Mouse (Mus musculus): ENCODE results near the gene Il13ra2. TPM values are rescaled to one million over a fixed set of nuclear protein-coding genes. Genes with fewer than 3 reads are reported as not detected.
"Not testable (repeated sequence)": the region's sequence is repeated elsewhere in the genome, so short reads cannot be mapped to it uniquely, and the experiment has no call there.

Gene Il13ra2
- polyA plus RNA-seq (2012; rRNA removed): 0.05 TPM in 1 of 2 replicates, not detected in the other

DNA sequence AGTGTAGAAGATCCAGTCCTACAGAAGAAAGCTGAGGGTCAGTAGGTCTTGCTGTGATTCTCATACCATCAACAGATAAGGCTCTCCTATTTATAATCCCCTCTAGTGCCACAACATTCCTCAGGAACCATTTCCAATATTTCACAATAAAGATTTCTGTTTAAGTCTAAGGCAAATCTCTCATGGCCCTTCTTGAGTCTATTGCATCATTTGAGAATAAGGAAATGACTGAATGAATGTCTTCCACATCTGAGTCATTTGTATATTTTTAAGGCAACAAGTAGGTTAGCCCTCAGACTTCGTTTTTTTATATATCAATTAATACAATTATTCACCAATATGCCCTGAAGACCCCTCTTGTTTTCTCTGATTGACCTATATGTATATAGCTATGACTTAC is at the start of gene Il13ra2:
Gene Il13ra2 (minus strand): TSS at position 64 of the 400 bp plus-strand sequence.
- DNase-seq (ENCODE audit: low read depth in 1 of 2, low spot score in 2 of 2): no peak

DNA sequence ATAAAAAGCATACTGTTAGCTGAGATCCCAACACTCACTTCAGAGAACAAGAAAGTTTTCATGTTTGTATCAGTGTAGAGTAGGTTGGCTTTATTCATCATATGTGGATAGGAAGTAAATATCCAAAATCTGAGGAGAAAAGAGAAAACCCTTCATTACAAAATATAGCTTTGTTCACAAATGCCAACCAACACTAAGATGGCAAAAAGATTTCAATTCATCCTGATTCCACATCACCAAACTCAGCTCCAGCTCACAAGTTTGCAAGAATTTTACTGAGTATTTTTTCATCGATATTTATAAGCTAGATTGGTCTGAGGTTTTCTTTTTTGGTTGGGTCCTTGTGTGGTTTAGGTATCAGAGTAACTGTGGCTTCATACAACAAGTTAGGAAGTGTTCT is 24.6 kb upstream of the Il13ra2 start, which contains the start of gene Vmn1r239-ps:
Gene Vmn1r239-ps (minus strand): TSS at position 101 of the 400 bp plus-strand sequence.
- not testable (repeated sequence) for H3K27ac ChIP-seq (ENCODE audit: insufficient read depth, low read length); H3K4me1 ChIP-seq (ENCODE audit: control insufficient read depth, insufficient read depth, insufficient read length); DNase-seq (ENCODE audit: low read depth in 1 of 2, low spot score in 2 of 2); H3K36me3 ChIP-seq (ENCODE audit: control insufficient read depth, insufficient read depth, low read length); H3K27me3 ChIP-seq (ENCODE audit: control insufficient read depth, insufficient read depth, low read length); H3K4me3 ChIP-seq (ENCODE audit: extremely low read depth, insufficient read depth, insufficient read length)
- 57% methylated on average over 1 of the region's 1 CpGs for WGBS

More for the DNA sequence above, at the start of gene Il13ra2:
- Histone ChIP-seq H3K27ac (ENCODE audit: insufficient read depth, low read length) (no peak within 1 kb of the TSS), H3K27me3 (ENCODE audit: control insufficient read depth, insufficient read depth, low read length) (no peaks in the 10 kb centered on the region), H3K36me3 (ENCODE audit: control insufficient read depth, insufficient read depth, low read length) (no peaks in the 10 kb centered on the region), H3K4me3 (ENCODE audit: extremely low read depth, insufficient read depth, insufficient read length) (no peak within 1 kb of the TSS), H3K4me1 (ENCODE audit: control insufficient read depth, insufficient read depth, insufficient read length) (no peaks in the 10 kb centered on the region)
- no peak for TF ChIP-seq POLR2A (IDR thresholded peaks at IDR 0.05; ENCODE audit: low read depth, low read length)
- 46% methylated on average over 1 of the region's 1 CpGs for WGBS

DNA sequence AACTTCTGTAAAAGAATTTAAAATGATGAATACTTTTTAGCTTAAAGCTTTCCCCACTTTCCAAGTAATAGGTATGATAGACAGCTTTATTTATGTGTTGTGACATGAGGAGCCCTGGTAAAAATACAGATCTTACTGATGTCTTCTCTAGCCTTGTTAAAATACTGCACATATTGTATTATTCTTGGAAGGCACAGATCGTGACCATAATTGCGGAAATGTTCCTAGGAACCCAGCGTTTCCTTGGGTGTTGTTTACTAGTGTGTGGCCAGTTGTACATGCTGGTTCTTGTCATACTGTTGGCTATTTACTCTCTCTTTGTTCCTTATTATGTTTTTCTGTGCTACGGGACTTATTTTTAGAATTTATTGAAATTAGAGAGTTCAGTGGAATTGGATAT is 14.4 kb upstream of the Il13ra2 start:
- Histone ChIP-seq H3K27me3 (ENCODE audit: control insufficient read depth, insufficient read depth, low read length) (no peaks in the 10 kb centered on the region), H3K36me3 (ENCODE audit: control insufficient read depth, insufficient read depth, low read length) (no peaks in the 10 kb centered on the region), H3K4me1 (ENCODE audit: control insufficient read depth, insufficient read depth, insufficient read length) (no peaks in the 10 kb centered on the region), H3K27ac (ENCODE audit: insufficient read depth, low read length) (no peak overlapping the region), H3K4me3 (ENCODE audit: extremely low read depth, insufficient read depth, insufficient read length) (no peak overlapping the region)
- WGBS: 86% methylated on average over 4 of the region's 4 CpGs
- no peak for DNase-seq (ENCODE audit: low read depth in 1 of 2, low spot score in 2 of 2)
- TF ChIP-seq CTCF (IDR thresholded peaks at IDR 0.05; ENCODE audit: extremely low read depth, insufficient read depth, insufficient read length, insufficient replicate concordance) (no peak), POLR2A (IDR thresholded peaks at IDR 0.05; ENCODE audit: low read depth, low read length) (no peak)

GRCm38 (mm10) chrX:147435400-147435799 is 6.4 kb upstream of the Il13ra2 start:
- no peak overlapping the region for H3K4me3 ChIP-seq (ENCODE audit: extremely low read depth, insufficient read depth, insufficient read length)
- no peak for TF ChIP-seq POLR2A (IDR thresholded peaks at IDR 0.05; ENCODE audit: low read depth, low read length)
- no peak for TF ChIP-seq CTCF (IDR thresholded peaks at IDR 0.05; ENCODE audit: extremely low read depth, insufficient read depth, insufficient read length, insufficient replicate concordance)
- no peaks in the 10 kb centered on the region for H3K27me3 ChIP-seq (ENCODE audit: control insufficient read depth, insufficient read depth, low read length)
- H3K4me1 ChIP-seq (ENCODE audit: control insufficient read depth, insufficient read depth, insufficient read length): no peaks in the 10 kb centered on the region
- 66% methylated on average over 2 of the region's 2 CpGs for WGBS
- no peaks in the 10 kb centered on the region for H3K36me3 ChIP-seq (ENCODE audit: control insufficient read depth, insufficient read depth, low read length)
- H3K27ac ChIP-seq (ENCODE audit: insufficient read depth, low read length): no peak overlapping the region
- DNase-seq (ENCODE audit: low read depth in 1 of 2, low spot score in 2 of 2): no peak

- H3K4me1 ChIP-seq (ENCODE audit: control insufficient read depth, insufficient read depth, insufficient read length): no peaks in the 10 kb centered on the region
These were observed 761 bp upstream of the Il13ra2 start for GRCm38 (mm10) chrX:147429753-147430152.

GRCm38 (mm10) chrX:147393446-147393845 is 35.5 kb downstream of the Il13ra2 start:
- Histone ChIP-seq H3K27ac (ENCODE audit: insufficient read depth, low read length) (no peak overlapping the region), H3K4me1 (ENCODE audit: control insufficient read depth, insufficient read depth, insufficient read length) (no peaks in the 10 kb centered on the region), H3K27me3 (ENCODE audit: control insufficient read depth, insufficient read depth, low read length) (no peaks in the 10 kb centered on the region), H3K4me3 (ENCODE audit: extremely low read depth, insufficient read depth, insufficient read length) (no peak overlapping the region), H3K36me3 (ENCODE audit: control insufficient read depth, insufficient read depth, low read length) (no peaks in the 10 kb centered on the region)
- whole genome bisulfite sequencing: 76% methylated on average over 1 of the region's 1 CpGs
- TF ChIP-seq POLR2A (IDR thresholded peaks at IDR 0.05; ENCODE audit: low read depth, low read length): no peak
- TF ChIP-seq CTCF (IDR thresholded peaks at IDR 0.05; ENCODE audit: extremely low read depth, insufficient read depth, insufficient read length, insufficient replicate concordance): no peak
- DNase-seq (ENCODE audit: low read depth in 1 of 2, low spot score in 2 of 2): no peak

More at GRCm38 (mm10) chrX:147429753-147430152, 761 bp upstream of the Il13ra2 start:
- no peak for DNase-seq (ENCODE audit: low read depth in 1 of 2, low spot score in 2 of 2)
- Histone ChIP-seq H3K4me3 (ENCODE audit: extremely low read depth, insufficient read depth, insufficient read length) (no peak overlapping the region), H3K36me3 (ENCODE audit: control insufficient read depth, insufficient read depth, low read length) (no peaks in the 10 kb centered on the region), H3K27me3 (ENCODE audit: control insufficient read depth, insufficient read depth, low read length) (no peaks in the 10 kb centered on the region), H3K27ac (ENCODE audit: insufficient read depth, low read length) (no peak overlapping the region)
- TF ChIP-seq POLR2A (IDR thresholded peaks at IDR 0.05; ENCODE audit: low read depth, low read length) (no peak), CTCF (IDR thresholded peaks at IDR 0.05; ENCODE audit: extremely low read depth, insufficient read depth, insufficient read length, insufficient replicate concordance) (no peak)
- 79% methylated on average over 1 of the region's 1 CpGs for WGBS

DNA sequence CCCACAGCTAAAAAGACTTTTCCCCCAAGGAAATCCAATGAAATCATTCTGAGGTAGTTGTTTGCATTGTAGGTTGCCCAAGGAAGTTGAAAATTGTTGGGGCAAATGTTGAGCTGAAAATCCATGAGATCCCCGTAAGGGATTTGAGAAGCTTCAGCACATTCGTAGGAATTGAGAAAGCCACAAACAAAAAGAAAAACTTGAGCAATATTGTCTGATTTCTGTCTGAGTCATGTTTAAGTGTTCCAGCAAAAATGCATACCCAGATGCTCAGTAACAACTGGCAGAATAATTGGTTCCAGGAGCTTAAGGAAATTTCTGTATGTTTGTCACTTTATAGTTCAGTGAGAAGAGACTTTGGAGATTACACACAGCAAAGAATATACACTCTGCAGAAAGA is 79.8 kb downstream of the Il13ra2 start:
- DNase-seq (ENCODE audit: low read depth in 1 of 2, low spot score in 2 of 2): no peak
- no peak overlapping the region for H3K4me3 ChIP-seq (ENCODE audit: extremely low read depth, insufficient read depth, insufficient read length)
- no peak for TF ChIP-seq CTCF (IDR thresholded peaks at IDR 0.05; ENCODE audit: extremely low read depth, insufficient read depth, insufficient read length, insufficient replicate concordance)
- TF ChIP-seq POLR2A (IDR thresholded peaks at IDR 0.05; ENCODE audit: low read depth, low read length): no peak
- 86% methylated on average over 2 of the region's 2 CpGs for WGBS
- no peak overlapping the region for H3K27ac ChIP-seq (ENCODE audit: insufficient read depth, low read length)
- H3K27me3 ChIP-seq (ENCODE audit: control insufficient read depth, insufficient read depth, low read length): no peaks in the 10 kb centered on the region
- H3K4me1 ChIP-seq (ENCODE audit: control insufficient read depth, insufficient read depth, insufficient read length): no peaks in the 10 kb centered on the region
- H3K36me3 ChIP-seq (ENCODE audit: control insufficient read depth, insufficient read depth, low read length): no peaks in the 10 kb centered on the region

Other genes starting within 250 kb of the Il13ra2 start
- gene Vmn1r239-ps, start 24.5 kb upstream of the Il13ra2 start, polyA plus RNA-seq (2012; rRNA removed): not detected in 2 replicates
- 0.06 and 0.14 TPM in 2 replicates for gene Lrch2, start 124.9 kb upstream of the Il13ra2 start, polyA plus RNA-seq (2012; rRNA removed)